Mouse (Mus musculus): ENCODE measurements at regions not wholly inside any gene's neighbourhood (a gene's known extent, or its start where the extent isn't known, plus 50 kb on each side); places are given as distances from the start of the nearest gene placed in this dataset.

DNA sequence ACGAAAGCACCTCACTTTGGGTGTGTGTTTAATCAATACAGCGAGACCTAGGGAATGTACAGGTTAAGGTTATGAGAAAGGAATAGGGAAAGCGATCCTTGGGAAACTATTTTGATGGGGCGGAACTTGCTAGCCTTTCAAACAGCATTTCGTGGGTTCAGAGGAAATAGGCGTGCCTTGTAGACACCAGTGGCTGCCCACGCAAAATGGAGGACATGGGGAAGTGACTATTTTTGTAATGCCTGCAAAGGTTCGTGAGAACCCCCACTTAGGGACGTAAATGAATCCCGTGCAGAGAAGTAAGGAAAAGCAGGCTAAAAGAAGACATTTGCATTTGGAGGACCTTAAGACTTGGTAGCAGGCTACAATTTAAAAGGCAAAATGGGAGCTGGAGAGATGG, 114.1 kb upstream of the Ppm1h start:
- DNase-seq (ENCODE audit: low spot score), result no peak

GRCm38 (mm10) chr10:122566601-122567000, 112.0 kb upstream of the Ppm1h start:
- no peak for DNase-seq (ENCODE audit: low spot score)

- DNase-seq (ENCODE audit: low spot score), result no peak
Measured at GRCm38 (mm10) chr10:122569546-122570202, 108.9 kb upstream of the Ppm1h start.

DNA sequence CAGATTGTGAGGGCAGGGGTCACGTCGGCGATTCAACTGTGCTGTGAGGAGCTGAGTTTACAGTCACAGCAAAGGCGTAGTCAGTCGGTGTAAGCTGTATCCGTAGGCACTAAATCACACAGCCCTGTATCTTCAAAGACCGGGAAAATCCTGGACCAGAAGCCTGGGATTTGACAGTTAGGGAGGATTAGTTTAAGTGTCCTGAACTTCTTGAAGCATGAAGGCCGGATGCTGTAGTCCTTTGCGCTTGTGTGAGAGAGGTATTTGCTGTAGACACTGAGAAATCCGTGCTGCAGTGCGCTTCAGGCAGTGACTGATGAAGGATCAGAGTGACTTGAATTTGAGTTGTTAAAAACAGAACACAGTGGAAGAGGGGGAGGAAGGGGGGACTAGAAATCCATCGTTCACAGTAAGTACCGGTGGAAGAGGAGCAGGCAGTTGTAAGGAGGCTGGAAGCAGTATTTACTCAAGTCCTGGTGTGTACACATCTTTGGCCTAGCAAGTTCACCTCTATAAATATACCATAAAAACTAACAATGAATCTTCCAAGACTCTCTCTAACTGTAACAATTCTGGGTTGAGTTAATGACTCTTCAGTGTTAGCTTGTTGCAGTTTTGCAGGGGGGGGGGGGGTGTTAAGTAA, 107.5 kb upstream of the Ppm1h start:
- DNase-seq (ENCODE audit: low spot score), result no peak

DNA sequence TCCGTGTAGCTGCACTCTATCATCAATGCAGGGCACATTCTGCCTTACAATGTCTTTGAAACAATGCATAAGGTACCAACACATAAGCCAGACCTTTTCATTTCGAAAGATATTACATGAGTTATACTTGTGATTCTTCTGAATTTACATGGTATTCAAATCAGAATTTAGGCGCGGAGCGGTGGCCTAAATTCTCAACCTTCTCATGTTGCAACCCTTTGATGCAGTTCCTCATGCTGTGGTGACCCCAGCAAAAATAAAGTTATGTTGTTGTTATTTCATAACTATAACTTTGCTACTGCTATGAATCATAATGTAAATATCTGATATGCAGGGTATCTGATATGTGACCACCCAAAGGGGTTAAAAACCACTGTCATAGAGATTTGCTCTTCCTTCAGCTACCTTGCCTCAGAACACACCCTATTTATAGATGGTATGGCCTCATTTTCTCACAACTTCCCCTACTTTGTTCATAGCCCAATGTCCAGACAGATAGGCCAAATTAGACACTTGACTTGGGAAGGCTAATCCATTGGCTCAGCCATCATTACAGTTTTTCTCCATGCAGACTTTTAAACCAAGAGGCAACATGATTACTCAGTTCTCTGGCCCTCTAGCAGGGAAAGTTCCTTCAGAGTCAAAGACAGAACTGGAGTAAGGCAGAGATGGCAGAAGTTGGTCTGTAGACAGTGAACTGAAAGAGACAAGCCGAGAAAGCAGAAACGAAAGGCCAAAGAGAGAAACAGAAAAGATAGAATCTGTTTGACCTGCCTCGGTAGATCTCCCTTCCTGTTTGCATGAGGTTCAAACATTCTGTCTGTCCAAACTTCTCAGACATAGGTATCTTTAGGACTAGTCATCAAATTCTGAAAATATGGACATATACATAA, 102.1 kb upstream of the Ppm1h start:
- no peak for DNase-seq (ENCODE audit: low spot score)

GRCm38 (mm10) chr10:122578209-122579001, 100.2 kb upstream of the Ppm1h start:
- no peak for DNase-seq (ENCODE audit: low spot score)

DNA sequence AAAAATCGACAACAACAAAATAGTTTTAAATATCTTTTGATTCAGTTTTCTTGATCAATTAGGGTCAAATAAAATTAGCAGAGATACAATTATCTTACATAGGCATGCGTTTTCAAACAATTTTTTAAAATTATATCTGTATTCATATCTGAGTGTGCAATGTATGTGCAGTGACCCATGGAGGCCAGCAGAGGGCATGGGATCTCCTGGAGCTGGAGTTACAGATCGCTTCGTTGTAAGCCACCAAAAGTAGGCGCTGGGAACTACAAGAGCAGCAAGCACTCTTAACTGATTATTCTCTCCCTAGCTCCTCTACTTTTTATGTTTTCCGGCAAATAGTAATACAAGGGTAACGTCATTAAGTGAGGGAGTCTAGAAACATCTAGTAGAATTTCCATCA, 97.5 kb upstream of the Ppm1h start:
- no peak for DNase-seq (ENCODE audit: low spot score)

- DNase-seq (ENCODE audit: low spot score), result no peak
Measured at GRCm38 (mm10) chr10:122587541-122587940, 91.0 kb upstream of the Ppm1h start.

- no peak for DNase-seq (ENCODE audit: low spot score)
Measured at GRCm38 (mm10) chr10:122599511-122599910, 79.1 kb upstream of the Ppm1h start.

- no peak for DNase-seq (ENCODE audit: low spot score)
Measured at GRCm38 (mm10) chr10:122602394-122602793, 76.2 kb upstream of the Ppm1h start.

GRCm38 (mm10) chr10:122603960-122604359, 74.6 kb upstream of the Ppm1h start:
- no peak for DNase-seq (ENCODE audit: low spot score)

- no peak for DNase-seq (ENCODE audit: low spot score)
Measured at GRCm38 (mm10) chr10:122613281-122613680, 65.3 kb upstream of the Ppm1h start.

- DNase-seq (ENCODE audit: low spot score), result no peak
Measured at GRCm38 (mm10) chr10:122613891-122614290, 64.7 kb upstream of the Ppm1h start.

- no peak for DNase-seq (ENCODE audit: low spot score)
Measured at GRCm38 (mm10) chr10:122614720-122615119, 63.8 kb upstream of the Ppm1h start.

DNA sequence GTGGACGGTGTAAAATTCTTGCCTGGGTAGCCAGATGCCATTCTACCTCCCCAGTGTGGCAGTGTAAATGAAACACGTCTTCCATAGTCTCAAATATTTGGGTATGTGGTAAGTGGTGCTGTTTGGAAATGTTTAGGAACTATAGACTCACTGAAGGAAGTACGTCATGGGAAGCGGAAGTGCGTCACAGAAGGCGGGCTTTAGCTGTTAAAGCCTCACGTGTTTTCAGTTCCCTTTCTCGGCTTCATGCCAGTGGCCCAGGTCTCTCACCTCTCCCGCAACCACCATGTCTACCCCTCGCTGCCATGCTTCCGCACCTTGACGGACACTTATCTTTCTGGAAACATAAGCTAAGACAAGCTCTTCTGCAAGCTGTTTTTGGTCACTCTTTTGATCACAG, 62.9 kb upstream of the Ppm1h start:
- no peak for DNase-seq (ENCODE audit: low spot score)

- DNase-seq (ENCODE audit: low spot score), result no peak
Measured at GRCm38 (mm10) chr10:122616385-122616784, 62.2 kb upstream of the Ppm1h start.

- DNase-seq (ENCODE audit: low spot score), result no peak
Measured at GRCm38 (mm10) chr10:122618854-122619253, 59.7 kb upstream of the Ppm1h start.

DNA sequence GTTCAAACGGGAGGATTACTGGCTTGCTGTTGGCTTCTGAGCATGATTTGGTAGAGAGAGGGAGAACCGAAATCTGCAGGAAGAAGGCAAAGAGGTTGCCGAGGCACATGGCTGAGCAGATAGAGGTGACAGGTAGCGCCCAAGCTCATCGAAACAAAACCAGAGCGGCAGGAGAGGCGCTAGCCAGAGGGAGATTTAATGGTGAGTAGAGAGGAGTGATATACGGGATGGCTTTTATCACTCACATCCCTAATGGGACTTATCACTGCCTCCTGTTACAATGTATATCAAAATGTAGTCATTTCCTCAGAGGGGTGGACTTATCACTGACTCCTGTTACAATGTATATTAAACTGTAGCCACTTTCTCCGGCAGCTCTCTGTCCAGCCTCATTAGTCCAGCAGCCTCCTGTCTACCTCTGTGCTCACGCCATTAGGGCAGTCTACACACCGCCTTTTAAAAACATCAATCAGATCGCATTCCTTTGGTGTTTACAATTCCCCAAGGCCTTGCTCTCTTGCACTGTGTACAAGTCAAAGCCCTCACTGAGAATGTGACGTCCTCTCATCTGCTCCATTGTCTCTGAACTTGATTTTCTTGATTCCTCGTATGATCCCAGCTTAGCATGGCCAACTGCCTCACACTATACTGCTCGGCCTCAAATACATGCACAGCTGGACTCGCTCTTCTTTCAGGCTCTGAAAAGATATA, 59.0 kb upstream of the Ppm1h start:
- DNase-seq (ENCODE audit: low spot score), result no peak

All from left cerebral cortex, adult 11 months (tissue).